Mouse (Mus musculus) colon, adult 2 months (tissue): ENCODE results near the gene Fbh1. TPM values are rescaled to one million over a fixed set of nuclear protein-coding genes. Genes with fewer than 3 reads are reported as not detected.

ENCODE experiments used
- polyA plus RNA-seq: library from polyadenylated mRNA; depleted of rRNA; stranded (reverse); fragments of >200 nt; gene quantifications from 2 replicates; pipeline ENCODE4 v1.2.3, GENCODE M21; 2012; rRNA removed

Fbh1 gene
- 54.4 and 57.7 TPM in 2 replicates for polyA plus RNA-seq

DNA sequence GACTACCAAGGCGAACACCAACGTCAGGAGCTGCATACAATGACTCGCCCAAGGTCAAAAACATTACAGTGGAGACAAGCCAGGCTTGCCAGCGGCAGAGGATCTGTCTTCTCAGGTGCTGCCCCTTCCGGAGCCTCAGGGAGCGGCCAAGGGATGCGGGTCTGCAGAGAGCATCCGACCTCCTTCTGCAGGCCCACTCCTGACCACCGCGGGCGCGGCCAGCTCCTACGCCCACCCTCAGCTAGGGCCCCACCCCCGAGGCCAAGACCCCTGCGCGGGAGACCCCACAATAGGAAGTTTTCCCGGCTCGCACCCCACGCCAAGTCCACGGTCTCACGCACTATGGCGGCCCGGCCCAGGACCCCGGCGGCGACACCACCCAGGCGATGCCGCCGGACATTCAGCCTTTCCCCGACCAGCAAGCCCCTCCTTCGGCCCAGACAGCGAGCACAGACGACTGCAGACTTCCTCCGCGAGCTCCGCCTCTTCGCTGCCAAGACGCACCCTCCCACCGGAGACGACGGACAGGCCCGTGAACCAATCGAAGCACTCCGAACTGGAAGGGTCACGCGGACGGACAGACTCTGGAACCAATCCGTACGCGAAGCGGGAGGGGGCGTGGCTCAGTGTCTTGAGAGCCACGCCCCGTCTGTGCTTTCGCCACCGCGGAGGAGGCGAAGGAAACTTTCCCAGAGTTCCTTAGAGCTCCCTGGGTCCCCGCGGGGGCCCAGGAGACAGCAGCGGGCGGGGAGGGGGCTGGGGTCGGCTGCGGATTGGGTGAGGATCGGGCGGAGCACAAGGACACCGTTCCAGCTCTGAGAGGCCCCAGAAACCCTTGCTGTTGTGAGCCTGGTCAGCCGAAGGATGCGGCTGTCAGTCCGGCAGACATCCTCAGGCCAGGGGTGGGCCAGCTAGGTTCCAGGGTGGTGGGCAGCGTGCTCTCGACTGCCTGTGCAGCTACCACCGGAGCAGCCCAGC, at the start of gene Fbh1, which contains the start of gene Ankrd16:
TSS of gene Fbh1 (minus strand) at position 492 of the 978 bp plus-strand sequence.
TSS of gene Ankrd16 (plus strand) at position 786 of the 978 bp plus-strand sequence.

GRCm38 (mm10) chr2:11705201-11706025, 72.0 kb downstream of the Fbh1 start, which contains the start of gene Il15ra:
TSS of gene Il15ra (plus strand) at chr2:11705290.

Other genes starting within 250 kb of the Fbh1 start
- gene Pfkfb3, start 223.5 kb downstream of the Fbh1 start, polyA plus RNA-seq = 4.0 and 5.7 TPM in 2 replicates
- 22.1 and 34.1 TPM in 2 replicates for gene Rbm17, start 173.4 kb downstream of the Fbh1 start, polyA plus RNA-seq
- gene Gm17490, start 151.3 kb downstream of the Fbh1 start, polyA plus RNA-seq = not detected in 2 replicates
- 0.13 and 0.17 TPM in 2 replicates for gene Il2ra, start 134.8 kb downstream of the Fbh1 start, polyA plus RNA-seq
- 15.0 and 31.4 TPM in 2 replicates for gene Il15ra, start 72.3 kb downstream of the Fbh1 start, polyA plus RNA-seq
- 56.2 and 60.8 TPM in 2 replicates for gene Ankrd16, start 294 bp upstream of the Fbh1 start, polyA plus RNA-seq